ENCODE assay signal across 14 mouse cellular contexts in the genomic region with DNA sequence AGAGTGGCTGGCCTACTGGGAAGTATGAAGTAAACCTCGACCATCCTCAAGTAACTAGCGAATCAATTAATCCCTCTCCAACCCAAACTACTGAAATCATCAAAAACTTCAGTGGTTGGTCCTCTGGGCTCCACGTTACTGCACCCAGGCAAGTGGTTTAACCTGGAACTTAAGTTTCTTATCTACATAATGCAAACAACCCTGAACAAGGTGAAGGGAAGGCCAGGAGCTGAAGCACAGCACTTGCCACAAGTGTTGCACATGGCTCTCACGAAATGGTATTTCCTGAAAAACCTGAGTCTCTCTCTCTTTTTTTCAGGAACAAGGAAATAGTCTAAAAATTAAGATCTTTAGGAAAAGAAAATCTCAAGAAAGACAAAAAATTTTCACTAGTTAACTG. TPM values are rescaled to one million over a fixed set of nuclear protein-coding genes. Genes with fewer than 3 reads are reported as not detected.
A peak's percentile ranks its signal among the peaks of the same experiment; 100 is the strongest.
DNase-seq lines count a peak whose midpoint lies in the region; ATAC-seq and TF ChIP-seq lines count a peak whose summit lies in the region.
"Had no signal": no experiment of that assay in that cellular context is flagged by ENCODE, and none has a peak within 500 bp of the region (broad histone marks: within the 10 kb centered on the region; RNA-seq: fewer than 3 reads in every experiment).

No protein-coding gene starts in this region.

- peak overlapping the region; percentile 57 for H3K9ac ChIP-seq in heart, embryonic 13.5 days
- no peak overlapping the region; the same call in 1 of the 2 replicates for H3K9ac ChIP-seq in CH12.LX (ENCODE audit: insufficient read depth, low read depth)
- H3K9ac ChIP-seq in intestine, embryonic 15.5 days = no peak overlapping the region
- no peak overlapping the region for H3K9ac ChIP-seq in kidney, embryonic 15.5 days

- no peak for DNase-seq in heart, postnatal 4 days
- DNase-seq in CH12.LX (ENCODE audit: extremely low read depth) = no peak
- peak; percentile 51 for DNase-seq in lung, postnatal 25 days (ENCODE audit: low spot score)
- no peak for DNase-seq in ovary, postnatal 36 days (ENCODE audit: low spot score)
- DNase-seq in embryo, embryonic 11 days = no peak
- DNase-seq: adrenal gland, postnatal 25 days; cerebellum, adult 2 months; kidney, adult 11 months; kidney, postnatal 4 days; thymus, adult 2 months had no signal

- H3K79me2 ChIP-seq in CH12.LX (replicated peaks; ENCODE audit: control insufficient read depth, extremely low read depth, insufficient read depth, poor library complexity, severe bottlenecking) = peaks cover 77% of the 10 kb centered on the region

- TF ChIP-seq EP300 in CH12.LX (IDR thresholded peaks at IDR 0.05; ENCODE audit: low read length) = no peak

- ATAC-seq in heart, embryonic 13.5 days (ENCODE audit: extremely low read depth, insufficient number of reproducible peaks, low FRiP score, low TSS enrichment) = no peak
- ATAC-seq in intestine, embryonic 15.5 days = no peak
- no peak for ATAC-seq in kidney, embryonic 15.5 days (replicated peaks; ENCODE audit: low FRiP score)
- ATAC-seq: forebrain, embryonic 14.5 days had no signal

- TF ChIP-seq CTCF in CH12.LX (conservative IDR thresholded peaks at IDR 0.05 in 1 of 2, IDR thresholded peaks at IDR 0.05 in 1 of 2; ENCODE audit: low read depth in 2 of 2, low read length in 2 of 2) = no peak

- 54% methylated on average over 4 of the region's 4 CpGs for WGBS in heart, embryonic 13.5 days
- WGBS in intestine, embryonic 15.5 days = 46% methylated on average over 4 of the region's 4 CpGs
- 77% methylated on average over 4 of the region's 4 CpGs for WGBS in kidney, embryonic 15.5 days

- H3K4me3 ChIP-seq in heart, embryonic 13.5 days = 0 out of 2 replicates have a peak overlapping the region, but pooled peaks have one; percentile 18
- H3K4me3 ChIP-seq in CH12.LX (replicated peaks in 1 of 3; ENCODE audit: low read depth in 2 of 3, low read length in 2 of 3, poor library complexity in 1 of 3) = peak overlapping the region in 1 of 3 experiments; percentile 25
- H3K4me3 ChIP-seq in intestine, embryonic 15.5 days (replicated peaks) = no peak overlapping the region
- H3K4me3 ChIP-seq in kidney, embryonic 15.5 days (replicated peaks) = no peak overlapping the region

- in situ Hi-C loops in CH12.LX (cut with MboI; ENCODE audit: low pct_ligation_motif_present, low pct_unique_long_range_greater_than_20kb, low sequenced_read_pairs) = loop anchor here (10.0 kb wide), 1 partner anchor 134 kb away; the partner anchor contains the start of gene Slc35f5

- H3K9me3 ChIP-seq in heart, embryonic 13.5 days = no peaks in the 10 kb centered on the region
- no peaks in the 10 kb centered on the region for H3K9me3 ChIP-seq in CH12.LX (replicated peaks; ENCODE audit: low read length)
- no peaks in the 10 kb centered on the region for H3K9me3 ChIP-seq in intestine, embryonic 15.5 days
- H3K9me3 ChIP-seq in kidney, embryonic 15.5 days (replicated peaks) = no peaks in the 10 kb centered on the region

- peak overlapping the region; percentile 78 for H3K4me2 ChIP-seq in heart, embryonic 13.5 days
- peak overlapping the region; percentile 55 for H3K4me2 ChIP-seq in CH12.LX (ENCODE audit: insufficient read depth, low read depth, poor library complexity, severe bottlenecking)
- H3K4me2 ChIP-seq in intestine, embryonic 15.5 days (replicated peaks) = peak overlapping the region; percentile 17; the same call in 1 of the 2 replicates
- H3K4me2 ChIP-seq in kidney, embryonic 15.5 days = no peak overlapping the region

- dilution Hi-C loops in CH12.LX (cut with MboI; ENCODE audit: extremely low pct_ligation_motif_present, extremely low pct_unique_long_range_greater_than_20kb, low sequenced_read_pairs) = no loop called here

- H3K27ac ChIP-seq in heart, embryonic 13.5 days (replicated peaks) = no peak overlapping the region
- no peak overlapping the region for H3K27ac ChIP-seq in CH12.LX (ENCODE audit: insufficient read depth, low read depth)
- H3K27ac ChIP-seq in intestine, embryonic 15.5 days = no peak overlapping the region
- H3K27ac ChIP-seq in kidney, embryonic 15.5 days = no peak overlapping the region

- H3K4me1 ChIP-seq in heart, embryonic 13.5 days = peaks cover 74% of the 10 kb centered on the region
- H3K4me1 ChIP-seq in CH12.LX (ENCODE audit: control insufficient read depth in 1 of 2, insufficient read depth in 2 of 2) = peaks cover 2 to 46% of the 10 kb centered on the region in 2 experiments; a peak in 3 of 4 replicates
- H3K4me1 ChIP-seq in intestine, embryonic 15.5 days (replicated peaks) = peaks cover 16% of the 10 kb centered on the region
- H3K4me1 ChIP-seq in kidney, embryonic 15.5 days = peaks cover 31% of the 10 kb centered on the region

- no peaks in the 10 kb centered on the region for H3K36me3 ChIP-seq in heart, embryonic 13.5 days
- peaks cover 0 to 11% of the 10 kb centered on the region in 2 experiments for H3K36me3 ChIP-seq in CH12.LX (replicated peaks in 1 of 2; ENCODE audit: control insufficient read depth in 1 of 2, insufficient read depth in 1 of 2, low read length in 1 of 2)
- H3K36me3 ChIP-seq in intestine, embryonic 15.5 days = no peaks in the 10 kb centered on the region
- H3K36me3 ChIP-seq in kidney, embryonic 15.5 days = no peaks in the 10 kb centered on the region

- TF ChIP-seq RAD21 in CH12.LX (IDR thresholded peaks at IDR 0.05; ENCODE audit: low read depth, low read length) = no peak

- H3K27me3 ChIP-seq in heart, embryonic 13.5 days (replicated peaks) = no peaks in the 10 kb centered on the region
- no peaks in the 10 kb centered on the region for H3K27me3 ChIP-seq in CH12.LX (replicated peaks)
- no peaks in the 10 kb centered on the region for H3K27me3 ChIP-seq in intestine, embryonic 15.5 days (replicated peaks)
- H3K27me3 ChIP-seq in kidney, embryonic 15.5 days = no peaks in the 10 kb centered on the region

- no peak for TF ChIP-seq POLR2A in CH12.LX (IDR thresholded peaks at IDR 0.05; ENCODE audit: low read depth, low read length)

TF ChIP-seq in CH12.LX, 34 proteins besides CTCF, POLR2A, EP300 and RAD21:
- TF ChIP-seq NRF1 (IDR thresholded peaks at IDR 0.05; ENCODE audit: low read depth, low read length) (no peak), MXI1 (IDR thresholded peaks at IDR 0.05; ENCODE audit: low read depth, low read length) (no peak), POLR2AphosphoS2 (IDR thresholded peaks at IDR 0.05; ENCODE audit: low read depth, low read length) (no peak), MAFK (IDR thresholded peaks at IDR 0.05; ENCODE audit: insufficient replicate concordance, low read length) (no peak), ELF1 (IDR thresholded peaks at IDR 0.05; ENCODE audit: low read depth, low read length) (no peak), RCOR1 (conservative IDR thresholded peaks at IDR 0.05; ENCODE audit: low read depth, low read length) (no peak), ZC3H11A (IDR thresholded peaks at IDR 0.05; ENCODE audit: low read depth, low read length) (no peak), PAX5 (IDR thresholded peaks at IDR 0.05; ENCODE audit: low read length) (no peak), MAZ (IDR thresholded peaks at IDR 0.05; ENCODE audit: low read depth, low read length) (no peak), ZMIZ1 (IDR thresholded peaks at IDR 0.05; ENCODE audit: low read depth, low read length) (no peak), JUN (IDR thresholded peaks at IDR 0.05; ENCODE audit: insufficient read depth, low read depth, low read length) (no peak), JUND (conservative IDR thresholded peaks at IDR 0.05; ENCODE audit: low read depth, low read length) (no peak)

RNA-seq across cellular contexts. Expression of gene Actr3, which starts 4.2 kb away (rescaled TPM):
- 270 and 291 TPM in 2 replicates for polyA plus RNA-seq in heart, embryonic 13.5 days (2015; fragmentation: Nextera tagmentation; extraction: Ambion mirVana)
- 100 to 1,000 TPM; 353 to 370 TPM for total RNA-seq in heart, postnatal 4 days (2021)
- 176 and 184 TPM in 2 replicates for total RNA-seq in CH12.LX (2012; rRNA removed)
- total RNA-seq in CH12.LX (2014; rRNA removed) = 513 and 576 TPM in 2 replicates
- polyA plus RNA-seq in CH12.LX (2012; ENCODE audit: insufficient read length, low read depth) = 374 and 427 TPM in 2 replicates
- 342 and 356 TPM in 2 replicates for polyA plus RNA-seq in intestine, embryonic 15.5 days (2015; fragmentation: Nextera tagmentation; extraction: Ambion mirVana)
- polyA plus RNA-seq in kidney, embryonic 15.5 days (2015; fragmentation: Nextera tagmentation; extraction: Ambion mirVana) = 253 and 254 TPM in 2 replicates
